Mouse (Mus musculus) embryonic facial prominence, embryonic 12.5 days (tissue): ENCODE measurements around the gene Ltc4s. TPM values are rescaled to one million over a fixed set of nuclear protein-coding genes. Genes with fewer than 3 reads are reported as not detected.

ENCODE experiments used
- ATAC-seq: fragments of 200-750 bp; cut with Nextera tagmentation; 2 replicates; pipeline ENCODE4 v1.8.0; 2017; ENCODE audit not compliant: insufficient number of reproducible peaks, insufficient read depth, low FRiP score, low TSS enrichment
- H3K27ac ChIP-seq: fragments of 300-500 bp; sonication (generic); 2 replicates; pipeline ENCODE4 v1.5.1; 2016; ENCODE audit warnings: mild to moderate bottlenecking
- H3K27me3 ChIP-seq: fragments of 300-500 bp; sonication (generic); 2 replicates; pipeline ENCODE4 v1.6.1; 2016; ENCODE audit warnings: mild to moderate bottlenecking, moderate library complexity
- H3K36me3 ChIP-seq: fragments of 300-500 bp; sonication (generic); 2 replicates; pipeline ENCODE4 v1.6.1; 2016; ENCODE audit warnings: mild to moderate bottlenecking
- H3K4me1 ChIP-seq: fragments of 300-500 bp; sonication (generic); 2 replicates; pipeline ENCODE4 v1.6.1; 2016
- H3K4me2 ChIP-seq: fragments of 300-500 bp; sonication (generic); replicated peaks from 2 replicates; pipeline ENCODE4 v1.6.1; 2016; ENCODE audit warnings: mild to moderate bottlenecking, moderate library complexity
- H3K4me3 ChIP-seq: fragments of 300-500 bp; sonication (generic); 2 replicates; pipeline ENCODE4 v1.5.1; 2016; ENCODE audit warnings: mild to moderate bottlenecking
- H3K9ac ChIP-seq: fragments of 300-500 bp; sonication (generic); 2 replicates; pipeline ENCODE4 v1.6.1; 2016; ENCODE audit warnings: mild to moderate bottlenecking, moderate library complexity
- H3K9me3 ChIP-seq: fragments of 300-500 bp; sonication (generic); 2 replicates; pipeline ENCODE4 v1.6.1; 2016; ENCODE audit warnings: mild to moderate bottlenecking, moderate library complexity
- WGBS: fragments of 180-500 bp; shearing (Covaris S2); methylation state at CpG from one replicate; pipeline ENCODE4 v1.1.7; 2016; 5-methylcytosine and 5-hydroxymethylcytosine counted together
- polyA plus RNA-seq: library from polyadenylated mRNA; unstranded; fragments of >200 nt; fragmentation: Nextera tagmentation; extraction: Ambion mirVana; gene quantifications from 2 replicates; pipeline ENCODE4 v1.2.1, GENCODE M21; 2016

Ltc4s gene
- polyA plus RNA-seq, 1 experiment from 2014 or later: 0.74 TPM

DNA sequence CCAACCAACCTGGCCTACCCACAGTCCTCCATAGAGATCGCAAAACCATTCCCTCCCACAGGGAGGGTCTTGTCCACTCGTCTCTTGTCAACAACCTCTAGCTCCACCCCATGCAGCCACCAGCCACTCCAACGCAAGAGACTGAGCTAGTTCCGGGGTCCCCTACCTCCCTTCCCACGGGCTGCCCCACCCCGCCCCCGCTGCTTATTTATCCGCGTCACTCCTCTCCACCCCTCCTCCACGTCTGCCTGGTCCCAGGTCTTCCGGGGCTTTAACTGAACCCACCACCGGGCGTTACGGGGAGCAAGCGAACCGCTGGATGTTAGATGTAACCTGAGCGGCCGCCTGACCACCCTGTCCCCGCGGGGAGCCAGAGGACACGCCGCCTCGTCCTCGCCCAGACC lies 28.3 kb downstream of the Ltc4s start:
- Histone ChIP-seq H3K9ac (peak overlapping the region; percentile 77), H3K4me2 (peak overlapping the region; percentile 49), H3K27me3 (no peaks in the 10 kb centered on the region), H3K36me3 (peaks cover 31% of the 10 kb centered on the region), H3K27ac (peak overlapping the region; percentile 94), H3K4me3 (peak overlapping the region; percentile 66), H3K9me3 (no peaks in the 10 kb centered on the region), H3K4me1 (peaks cover 15% of the 10 kb centered on the region; the same call in 1 of the 2 replicates)
- peak; percentile 94 for ATAC-seq
- 1% methylated on average over 24 of the region's 24 CpGs for WGBS

DNA sequence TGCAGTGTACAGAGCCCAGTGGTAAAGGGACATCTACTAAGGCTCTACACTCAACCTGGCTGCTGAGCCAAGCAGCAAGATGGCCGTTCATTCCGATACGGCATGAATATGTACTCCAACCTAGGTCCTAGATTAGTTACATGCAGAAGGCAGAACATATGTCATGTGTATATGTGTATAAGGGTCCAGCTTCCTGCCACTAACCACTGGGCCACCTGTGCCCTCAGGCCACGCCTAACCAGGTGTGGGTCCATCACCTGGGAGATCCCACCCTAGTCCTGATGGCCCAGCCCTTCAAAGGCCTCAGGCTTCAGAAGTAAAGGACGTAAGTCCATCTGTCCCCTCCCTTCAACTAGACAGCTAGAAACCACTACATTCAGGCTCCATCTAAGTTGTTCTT lies 30.4 kb downstream of the Ltc4s start:
- Histone ChIP-seq H3K27me3 (no peaks in the 10 kb centered on the region), H3K4me2 (no peak overlapping the region), H3K36me3 (peaks cover 50% of the 10 kb centered on the region), H3K4me3 (no peak overlapping the region), H3K4me1 (peaks cover 15% of the 10 kb centered on the region; the same call in 1 of the 2 replicates), H3K27ac (no peak overlapping the region), H3K9me3 (no peaks in the 10 kb centered on the region), H3K9ac (no peak overlapping the region)
- no peak for ATAC-seq
- WGBS: 95% methylated on average over 5 of the region's 5 CpGs

DNA sequence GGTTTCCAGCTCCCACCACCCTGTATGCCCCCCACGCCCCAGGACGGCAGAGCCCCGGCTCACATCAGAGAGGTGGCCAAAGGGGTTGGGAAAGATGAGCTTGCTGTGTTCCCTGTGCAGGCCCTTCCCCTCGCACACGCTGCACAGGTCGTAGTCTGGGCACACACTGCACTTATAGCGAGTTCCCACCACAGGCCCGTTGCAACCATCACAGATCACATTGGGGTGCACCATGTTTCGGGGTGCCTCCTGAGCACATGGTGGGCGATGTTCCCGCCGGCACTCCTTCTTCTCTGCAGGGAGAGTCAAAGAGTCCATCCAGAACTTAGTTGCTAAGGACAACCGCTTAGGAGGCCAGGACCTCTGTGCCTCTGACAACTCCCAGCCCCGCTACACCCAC lies 31.1 kb downstream of the Ltc4s start:
- Histone ChIP-seq H3K4me1 (peaks cover 15% of the 10 kb centered on the region; the same call in 1 of the 2 replicates), H3K9me3 (no peaks in the 10 kb centered on the region), H3K36me3 (peaks cover 56% of the 10 kb centered on the region), H3K4me2 (no peak overlapping the region), H3K9ac (no peak overlapping the region), H3K27ac (no peak overlapping the region), H3K27me3 (no peaks in the 10 kb centered on the region), H3K4me3 (no peak overlapping the region)
- WGBS: 96% methylated on average over 14 of the region's 14 CpGs
- ATAC-seq: no peak

DNA sequence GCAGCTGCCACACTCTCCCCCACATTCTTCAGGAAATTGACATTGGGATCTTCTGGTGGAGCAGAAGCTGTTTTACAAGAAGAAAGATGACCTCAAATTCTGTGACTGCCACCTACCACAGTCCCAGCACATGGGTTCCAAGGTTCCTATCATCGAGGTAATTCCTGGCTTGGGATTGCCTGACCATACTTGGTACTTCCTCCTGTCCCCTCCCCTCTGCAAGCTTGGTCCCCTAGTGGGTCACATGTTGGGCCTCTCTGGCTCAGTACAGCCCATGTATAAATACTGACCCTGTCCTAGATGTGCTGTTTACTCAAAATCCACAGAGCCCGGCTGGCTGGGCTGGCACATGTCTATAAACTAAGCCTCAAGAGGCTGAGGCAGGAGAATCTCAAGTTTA lies 32.4 kb downstream of the Ltc4s start:
- Histone ChIP-seq H3K36me3 (peaks cover 70% of the 10 kb centered on the region), H3K4me2 (no peak overlapping the region), H3K4me1 (peaks cover 14% of the 10 kb centered on the region; the same call in 1 of the 2 replicates), H3K27me3 (no peaks in the 10 kb centered on the region), H3K27ac (no peak overlapping the region), H3K9ac (no peak overlapping the region), H3K9me3 (no peaks in the 10 kb centered on the region), H3K4me3 (no peak overlapping the region)
- no peak for ATAC-seq
- WGBS: 89% methylated on average over 2 of the region's 2 CpGs

DNA sequence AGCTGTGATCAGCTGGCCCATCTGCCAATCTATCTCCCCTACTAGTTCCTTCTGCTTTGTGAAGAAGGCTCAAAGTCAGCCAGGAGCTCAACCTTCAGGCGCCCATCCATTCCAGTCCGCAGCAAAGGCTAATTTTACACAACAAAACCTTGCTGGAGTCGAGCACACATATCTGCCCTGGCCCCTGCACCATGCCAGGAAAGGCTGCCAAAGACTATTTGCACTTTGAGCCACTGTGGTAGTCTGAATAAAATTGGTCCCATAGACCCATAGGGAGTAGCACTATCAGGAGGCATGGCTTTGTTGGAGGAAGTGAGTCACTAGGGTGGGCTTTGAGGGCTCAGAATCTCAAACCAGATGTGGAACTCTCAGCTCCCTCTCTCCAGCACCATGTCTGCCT lies 33.0 kb downstream of the Ltc4s start:
- Histone ChIP-seq H3K27ac (no peak overlapping the region), H3K4me3 (no peak overlapping the region), H3K4me1 (peaks cover 12% of the 10 kb centered on the region; the same call in 1 of the 2 replicates), H3K36me3 (peaks cover 76% of the 10 kb centered on the region), H3K4me2 (no peak overlapping the region), H3K9ac (no peak overlapping the region), H3K9me3 (no peaks in the 10 kb centered on the region), H3K27me3 (no peaks in the 10 kb centered on the region)
- 90% methylated on average over 3 of the region's 3 CpGs for WGBS
- no peak for ATAC-seq

DNA sequence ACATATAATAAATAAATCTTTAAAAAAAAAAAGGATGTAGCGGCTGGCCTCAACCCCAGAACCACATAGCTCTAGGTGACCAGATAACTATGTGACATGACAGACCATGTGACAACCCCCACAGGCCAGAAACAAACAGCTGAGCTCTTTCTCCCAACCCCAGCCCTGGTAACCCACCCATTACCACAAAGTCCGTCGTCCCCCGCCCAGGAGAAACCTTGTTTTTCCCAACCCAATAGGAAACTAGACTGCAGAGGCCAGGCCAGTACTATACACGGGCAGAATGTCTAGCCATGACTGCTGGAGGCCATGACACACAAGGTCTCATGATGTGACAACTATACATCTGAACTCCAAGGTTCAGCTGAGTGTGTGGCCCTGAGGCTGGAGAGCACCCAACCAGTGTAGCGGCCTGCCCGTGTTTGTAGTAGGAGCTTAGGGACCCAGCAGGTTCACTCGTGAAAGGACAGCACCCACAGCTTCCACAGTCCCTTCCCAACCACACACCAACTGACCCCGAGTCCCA lies 35.1 kb downstream of the Ltc4s start:
- Histone ChIP-seq H3K4me3 (no peak overlapping the region), H3K27me3 (no peaks in the 10 kb centered on the region), H3K27ac (no peak overlapping the region), H3K9me3 (no peaks in the 10 kb centered on the region), H3K4me1 (0 out of 2 replicates have a peak, but pooled peaks cover 3% of the 10 kb centered on the region), H3K4me2 (no peak overlapping the region), H3K9ac (no peak overlapping the region), H3K36me3 (peaks cover 94% of the 10 kb centered on the region)
- 89% methylated on average over 9 of the region's 9 CpGs for WGBS
- no peak for ATAC-seq

DNA sequence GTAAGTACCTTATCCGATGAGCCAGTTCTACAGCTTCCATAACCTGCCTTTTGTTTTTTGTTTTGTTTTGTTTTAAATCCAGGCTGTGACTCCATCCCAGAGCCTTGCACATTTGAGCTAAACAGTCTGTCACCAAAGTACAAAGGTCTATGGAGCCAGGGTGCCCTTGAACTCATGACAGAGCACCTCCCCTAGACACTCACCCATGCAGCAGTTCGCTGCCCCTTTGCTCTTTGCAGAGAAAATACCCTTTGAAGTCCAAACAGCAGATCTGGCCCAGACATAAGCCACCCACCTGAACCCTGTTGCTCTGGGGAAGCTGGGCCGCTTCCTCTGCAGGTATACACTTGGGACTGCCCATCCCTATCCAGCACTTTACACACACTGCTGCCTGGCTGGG lies 36.8 kb downstream of the Ltc4s start:
- no peak overlapping the region for H3K4me2 ChIP-seq
- H3K4me1 ChIP-seq: no peaks in the 10 kb centered on the region
- no peak for ATAC-seq
- H3K9me3 ChIP-seq: no peaks in the 10 kb centered on the region
- H3K4me3 ChIP-seq: no peak overlapping the region
- peaks cover 90% of the 10 kb centered on the region for H3K36me3 ChIP-seq
- no peak overlapping the region for H3K9ac ChIP-seq
- WGBS: 90% methylated on average over 3 of the region's 3 CpGs
- no peaks in the 10 kb centered on the region for H3K27me3 ChIP-seq
- no peak overlapping the region for H3K27ac ChIP-seq

DNA sequence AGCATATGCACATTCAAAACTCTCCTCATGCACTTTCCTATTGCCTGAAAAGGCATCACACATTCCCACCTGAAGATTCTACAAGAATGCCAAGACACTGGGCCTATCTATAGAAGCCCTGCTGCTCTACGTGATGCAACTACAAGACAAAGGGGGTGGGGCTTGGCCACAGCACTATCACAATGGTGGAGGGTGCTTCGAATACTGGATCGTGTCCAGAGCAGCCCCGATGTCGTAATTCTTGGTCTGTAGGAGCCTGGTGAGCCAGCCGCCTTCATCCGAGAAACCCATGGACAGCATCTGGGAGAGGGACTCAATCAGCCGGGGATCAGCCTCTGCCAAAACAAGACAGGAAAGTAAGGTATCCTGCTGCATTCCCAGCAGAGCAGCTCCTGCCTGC lies 37.8 kb downstream of the Ltc4s start:
- no peak for ATAC-seq
- H3K36me3 ChIP-seq: peaks cover 86% of the 10 kb centered on the region
- H3K4me3 ChIP-seq: no peak overlapping the region
- no peak overlapping the region for H3K9ac ChIP-seq
- H3K9me3 ChIP-seq: no peaks in the 10 kb centered on the region
- H3K27me3 ChIP-seq: no peaks in the 10 kb centered on the region
- H3K27ac ChIP-seq: no peak overlapping the region
- no peaks in the 10 kb centered on the region for H3K4me1 ChIP-seq
- WGBS: 93% methylated on average over 8 of the region's 8 CpGs
- no peak overlapping the region for H3K4me2 ChIP-seq

DNA sequence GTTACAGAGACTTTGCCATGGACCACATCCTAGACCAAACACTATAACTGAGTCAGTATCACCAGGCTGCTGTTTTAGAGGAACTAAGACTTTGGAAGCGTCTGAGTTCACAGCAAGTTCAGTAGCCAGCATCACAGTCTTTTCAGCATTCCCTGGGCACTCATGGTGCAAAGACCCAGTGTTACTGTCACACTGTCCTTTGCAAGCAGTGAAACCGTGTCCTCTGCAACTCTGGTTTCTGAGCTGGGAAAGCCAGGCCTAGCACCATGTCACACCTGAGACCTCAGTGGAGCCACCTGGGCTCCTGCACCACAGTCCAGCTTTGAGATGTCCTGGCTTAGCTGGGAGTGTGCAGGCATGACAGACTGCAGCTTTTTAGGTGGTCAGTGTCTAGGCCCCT lies 39.5 kb downstream of the Ltc4s start:
- Histone ChIP-seq H3K9ac (no peak overlapping the region), H3K27ac (no peak overlapping the region), H3K4me2 (no peak overlapping the region), H3K4me3 (no peak overlapping the region), H3K36me3 (peaks cover 69% of the 10 kb centered on the region), H3K27me3 (no peaks in the 10 kb centered on the region), H3K9me3 (no peaks in the 10 kb centered on the region), H3K4me1 (no peaks in the 10 kb centered on the region)
- no peak for ATAC-seq
- 89% methylated on average over 2 of the region's 2 CpGs for WGBS

DNA sequence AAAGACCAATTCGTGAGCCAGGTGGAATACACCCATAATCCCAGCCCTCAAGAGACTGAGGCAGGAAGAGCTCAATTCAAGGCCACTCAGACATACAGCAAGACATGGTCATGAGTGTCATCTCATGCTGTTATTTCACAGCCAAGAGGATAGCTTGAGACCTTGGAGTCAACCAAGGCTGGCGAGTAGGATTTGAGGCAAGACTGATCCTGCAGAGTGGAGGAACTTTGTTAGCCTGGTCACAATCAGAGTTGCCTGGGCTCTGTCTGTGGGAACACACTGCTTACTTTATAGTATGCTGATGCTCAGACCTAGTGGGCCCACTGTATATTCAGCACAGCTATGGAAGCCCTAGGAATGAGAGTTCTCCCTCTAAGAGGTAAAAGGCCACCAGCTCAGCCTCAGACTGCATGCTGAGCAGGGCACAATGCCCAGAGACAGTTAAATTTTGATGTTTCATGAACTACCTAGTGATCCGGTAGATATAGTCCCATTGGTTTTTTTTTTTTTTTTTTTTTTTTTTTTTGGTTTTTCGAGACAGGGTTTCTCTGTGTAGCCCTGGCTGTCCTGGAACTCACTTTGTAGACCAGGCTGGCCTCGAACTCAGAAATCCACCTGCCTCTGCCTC lies 40.1 kb downstream of the Ltc4s start:
- H3K4me2 ChIP-seq: no peak overlapping the region
- H3K4me1 ChIP-seq: no peaks in the 10 kb centered on the region
- H3K27me3 ChIP-seq: no peaks in the 10 kb centered on the region
- ATAC-seq: no peak
- H3K36me3 ChIP-seq: peaks cover 65% of the 10 kb centered on the region
- H3K27ac ChIP-seq: no peak overlapping the region
- no peaks in the 10 kb centered on the region for H3K9me3 ChIP-seq
- no peak overlapping the region for H3K4me3 ChIP-seq
- no peak overlapping the region for H3K9ac ChIP-seq
- WGBS: 87% methylated on average over 4 of the region's 5 CpGs

DNA sequence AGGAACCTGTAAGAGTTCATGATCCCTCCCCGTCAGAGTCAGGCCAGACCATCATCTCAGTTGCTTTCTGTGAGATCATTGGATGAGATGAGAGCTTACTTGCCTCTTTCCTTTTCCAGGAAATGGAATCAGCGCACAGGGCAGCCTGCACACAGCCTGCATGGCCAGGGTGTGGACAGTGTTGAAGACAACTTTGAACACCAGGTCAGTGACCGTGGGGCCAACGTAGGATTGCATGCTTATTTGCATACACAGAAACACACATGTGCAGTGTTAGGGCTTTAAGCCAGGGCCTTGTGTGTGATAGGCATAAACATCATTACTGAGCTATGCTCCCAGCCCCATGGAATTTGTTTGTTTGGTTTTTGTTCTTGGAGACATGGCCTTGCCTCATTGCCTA lies 40.9 kb downstream of the Ltc4s start:
- Histone ChIP-seq H3K4me3 (no peak overlapping the region), H3K36me3 (peaks cover 57% of the 10 kb centered on the region), H3K4me1 (no peaks in the 10 kb centered on the region), H3K27ac (no peak overlapping the region), H3K27me3 (no peaks in the 10 kb centered on the region), H3K4me2 (no peak overlapping the region), H3K9me3 (no peaks in the 10 kb centered on the region), H3K9ac (no peak overlapping the region)
- WGBS: 92% methylated on average over 4 of the region's 4 CpGs
- no peak for ATAC-seq

DNA sequence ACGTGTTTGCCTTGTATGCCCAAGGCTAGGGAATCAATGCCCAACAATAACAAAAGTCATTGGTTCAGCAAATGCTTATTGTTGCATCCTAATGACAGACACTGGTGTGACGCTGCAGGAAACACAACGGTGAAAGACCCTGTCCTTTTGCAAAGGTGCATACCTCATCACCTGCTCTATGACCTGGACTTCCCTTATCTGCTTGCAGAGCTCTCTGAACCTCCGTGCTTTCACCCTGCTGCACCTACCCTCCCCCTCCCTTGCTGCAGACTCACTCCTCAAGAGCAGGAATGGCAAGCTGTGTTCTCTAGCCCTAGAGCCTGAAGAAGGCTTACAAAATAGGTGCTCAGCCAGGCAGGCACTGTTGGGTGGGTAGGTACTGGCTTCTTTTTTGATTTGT lies 43.6 kb downstream of the Ltc4s start:
- no peak overlapping the region for H3K9ac ChIP-seq
- 86% methylated on average over 4 of the region's 4 CpGs for WGBS
- ATAC-seq: no peak
- no peak overlapping the region for H3K4me2 ChIP-seq
- no peak overlapping the region for H3K4me3 ChIP-seq
- H3K4me1 ChIP-seq: no peaks in the 10 kb centered on the region
- H3K9me3 ChIP-seq: no peaks in the 10 kb centered on the region
- H3K27ac ChIP-seq: no peak overlapping the region
- no peaks in the 10 kb centered on the region for H3K27me3 ChIP-seq
- H3K36me3 ChIP-seq: peaks cover 37% of the 10 kb centered on the region
